Mouse (Mus musculus) gastrocnemius, postnatal 25 days (tissue): ENCODE measurements around the gene Dennd5a. TPM values are rescaled to one million over a fixed set of nuclear protein-coding genes. Genes with fewer than 3 reads are reported as not detected.

ENCODE experiments used
- total RNA-seq, 2 experiments: library from RNA; stranded (reverse); gene quantifications; 1 replicate in 1 of 2; 2 replicates in 1 of 2; pipeline ENCODE4 v1.2.3; 2021

Gene Dennd5a
- total RNA-seq, 2 experiments from 2014 or later: 52.1 to 53.5 TPM

Other genes starting within 250 kb of the Dennd5a start
- not detected for gene BC051019, start 236.6 kb downstream of the Dennd5a start, total RNA-seq
- not detected for gene Ascl3, start 228.7 kb downstream of the Dennd5a start, total RNA-seq
- 10 to 100 TPM; 24.5 to 25.9 TPM for gene Tmem9b, start 207.6 kb downstream of the Dennd5a start, total RNA-seq
- under 1 TPM; 0.08 to 0.70 TPM for gene Nrip3, start 178.4 kb downstream of the Dennd5a start, total RNA-seq
- 1 to 10 TPM; 3.9 to 4.3 TPM for gene Scube2, start 94.8 kb downstream of the Dennd5a start, total RNA-seq
- gene Tmem41b, start 26.5 kb upstream of the Dennd5a start, total RNA-seq: 10 to 100 TPM; 22.3 to 28.3 TPM
- gene Ipo7, start 57.8 kb upstream of the Dennd5a start, total RNA-seq: 10 to 100 TPM; 77.7 to 82.2 TPM
- 1 to 10 TPM; 7.1 to 7.7 TPM for gene Zfp143, start 100.7 kb upstream of the Dennd5a start, total RNA-seq
- 1 to 10 TPM; 1.6 to 3.1 TPM for gene Wee1, start 161.6 kb upstream of the Dennd5a start, total RNA-seq